Mouse (Mus musculus) kidney, postnatal 4 days (tissue): ENCODE data around the gene Tmem30b.

Source experiments
- DNase-seq, 2 experiments: peaks; one replicate each; pipeline ENCODE4 v3.0.0; 2021; ENCODE audit warnings: mixed read lengths in 2 of 2

The Tmem30b gene

DNA sequence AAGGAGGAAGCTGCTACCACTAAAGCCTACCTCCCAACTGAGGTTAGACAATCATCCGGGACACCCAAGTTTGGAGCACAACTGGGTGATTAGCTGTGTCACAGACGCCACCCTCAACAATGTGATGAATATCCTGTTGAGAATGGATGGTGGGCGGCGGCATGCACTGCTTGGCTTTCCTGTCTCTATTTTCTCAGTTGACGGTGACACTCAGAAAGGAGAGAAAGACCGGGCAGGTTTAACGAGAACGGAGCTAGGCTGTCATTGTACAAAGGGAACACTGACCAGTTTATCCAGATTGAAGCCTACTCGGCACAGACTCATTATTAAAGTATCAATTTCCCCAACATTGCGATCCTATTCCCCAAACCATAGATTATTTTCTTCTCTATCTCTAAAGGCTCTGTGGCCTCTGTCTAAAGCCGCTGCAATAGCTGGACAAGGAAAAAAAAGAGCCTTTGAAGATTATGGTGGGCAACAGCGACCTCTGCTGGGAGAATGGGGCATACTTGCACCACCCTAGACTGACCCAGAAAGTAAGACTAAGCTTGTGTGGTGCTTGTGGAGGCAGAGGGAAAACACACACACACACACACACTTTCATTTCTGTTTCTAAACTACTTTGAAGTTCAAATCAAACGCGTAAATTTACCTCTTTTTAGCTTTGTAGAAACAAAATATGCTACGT lies 29.0 kb downstream of the Tmem30b start:
- peak; percentile 87 to 88 for DNase-seq

DNA sequence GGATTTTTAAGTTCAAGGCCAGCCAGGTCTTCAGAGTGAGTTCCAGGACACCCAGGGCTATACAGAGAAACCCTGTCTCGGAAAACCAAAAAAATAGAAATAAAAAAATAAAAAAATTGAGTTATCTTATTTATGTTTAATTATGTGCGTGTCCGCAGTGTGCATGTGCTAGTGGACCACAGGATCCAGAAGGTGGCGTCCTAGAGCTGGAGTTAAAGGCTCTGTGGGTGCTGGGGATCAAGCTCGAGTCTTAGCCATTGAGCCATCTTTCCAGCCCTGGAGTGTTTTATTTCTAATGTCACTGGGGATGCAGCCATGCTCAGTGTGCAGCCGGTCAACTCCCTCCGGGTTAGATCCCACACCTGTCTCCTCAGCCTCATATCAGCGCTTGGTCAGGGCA lies 29.7 kb downstream of the Tmem30b start:
- DNase-seq: no peak

DNA sequence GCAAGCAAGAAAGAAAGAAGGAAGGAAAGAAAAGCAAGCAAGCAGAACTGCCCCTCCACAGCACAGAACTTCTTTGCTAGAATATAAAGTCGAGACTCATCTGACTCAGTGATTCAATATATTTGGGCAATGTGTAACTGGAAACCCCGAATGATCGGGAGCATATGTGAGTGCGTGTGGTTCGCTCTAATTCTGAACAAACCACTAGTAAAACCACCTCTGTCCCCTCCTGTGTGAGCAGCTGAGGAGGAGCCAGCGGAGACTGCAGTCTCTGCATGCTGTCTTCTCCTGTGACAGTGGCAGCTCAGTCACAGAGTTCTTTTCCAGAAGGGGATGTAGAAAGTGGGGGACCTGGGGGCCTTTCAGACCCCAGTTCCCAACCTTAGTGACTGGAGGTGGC lies 31.5 kb downstream of the Tmem30b start:
- no peak for DNase-seq

- no peak for DNase-seq
Observed at GRCm38 (mm10) chr12:73513958-73514357, 32.2 kb downstream of the Tmem30b start.

GRCm38 (mm10) chr12:73511467-73512047 lies 34.6 kb downstream of the Tmem30b start:
- DNase-seq: no peak

DNA sequence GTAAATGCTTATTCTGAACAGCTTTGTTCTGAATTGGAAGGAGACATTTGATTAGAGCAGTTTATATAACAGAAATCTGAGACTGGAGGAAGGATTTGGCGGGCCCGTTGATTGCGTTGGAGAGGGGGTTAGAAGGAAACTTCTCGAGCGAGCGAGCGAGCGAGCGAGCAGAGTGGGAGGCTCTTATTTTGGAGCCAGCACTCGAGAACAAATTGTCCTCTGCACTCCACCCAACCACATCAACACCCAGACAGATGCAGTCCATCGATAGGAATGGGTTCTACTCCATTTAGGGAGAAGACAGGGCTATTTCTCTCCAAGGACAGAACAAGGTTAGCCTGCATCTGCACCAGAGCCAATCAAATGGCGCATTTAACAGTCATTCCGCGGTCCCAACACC lies 39.1 kb downstream of the Tmem30b start:
- DNase-seq: peak in 1 of 2 experiments; percentile 21

GRCm38 (mm10) chr12:73506648-73507047 lies 39.5 kb downstream of the Tmem30b start:
- no peak for DNase-seq

DNA sequence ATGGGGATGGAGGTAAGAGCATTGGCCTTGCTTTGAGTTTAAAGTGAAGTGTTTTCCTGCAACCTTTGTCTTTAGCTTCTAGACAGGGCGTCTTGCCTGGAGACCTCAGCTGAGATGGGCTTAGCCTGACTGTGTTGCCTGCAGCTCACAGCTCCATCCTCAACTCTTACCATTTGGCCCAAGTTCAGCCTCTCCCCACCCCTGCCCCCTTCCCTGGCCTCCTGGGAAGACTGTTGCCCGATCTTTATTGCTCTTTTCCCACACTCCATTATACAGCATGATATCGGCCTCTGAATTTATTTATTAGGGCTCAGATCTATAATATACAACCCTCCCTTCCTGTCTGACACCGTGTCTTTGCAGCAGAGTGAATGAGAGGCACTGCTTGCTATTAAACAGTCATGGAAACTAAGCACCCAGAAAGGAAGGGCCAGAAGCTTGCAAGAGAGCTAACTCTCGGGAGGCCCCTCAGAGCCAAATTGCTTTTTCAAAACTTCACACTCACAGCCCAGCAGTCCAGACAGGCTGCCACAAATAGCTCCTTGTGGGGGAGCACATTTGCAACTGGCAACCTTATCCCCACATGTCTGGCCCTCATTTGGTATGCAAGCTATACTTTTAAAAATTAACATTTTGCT lies 45.4 kb downstream of the Tmem30b start:
- DNase-seq: peak; percentile 20 to 23

GRCm38 (mm10) chr12:73495172-73495571 lies 51.0 kb downstream of the Tmem30b start:
- DNase-seq: no peak

GRCm38 (mm10) chr12:73493929-73494530 lies 52.2 kb downstream of the Tmem30b start:
- no peak for DNase-seq
